Mouse (Mus musculus) lung, adult 2 months (tissue): ENCODE data around the gene Slc46a1.

Experiments used
- CTCF ChIP-seq: fragments of 200-500 bp; IDR thresholded peaks from 2 replicates; pipeline ENCODE4 v1.5.1; 2011; ENCODE audit warnings: mild to moderate bottlenecking, low read length, control low read depth; ENCODE audit not compliant: insufficient read depth
- POLR2A ChIP-seq: fragments of 200-500 bp; IDR thresholded peaks from 2 replicates; pipeline ENCODE4 v1.6.1; 2011; ENCODE audit warnings: low read depth, mild to moderate bottlenecking, control low read depth, low read length, borderline replicate concordance; ENCODE audit errors: extremely low read depth

- TF ChIP-seq CTCF (no peak), POLR2A (no peak)
These were observed 35.2 kb upstream of the Slc46a1 start for GRCm38 (mm10) chr11:78430195-78430878.
